Mouse (Mus musculus) bone marrow macrophage, adult 2 months (primary cell): ENCODE measurements around the gene Zfp599. TPM values are rescaled to one million over a fixed set of nuclear protein-coding genes. Genes with fewer than 3 reads are reported as not detected.

Experiments
- H3K27ac ChIP-seq: 2 replicates; pipeline ENCODE4 v1.5.1; 2012; ENCODE audit warnings: low read depth, low read length; ENCODE audit not compliant: insufficient read depth
- H3K4me1 ChIP-seq: 2 replicates; pipeline ENCODE4 v1.6.1; 2012; ENCODE audit warnings: low read length; ENCODE audit not compliant: control insufficient read depth, insufficient read depth
- H3K4me3 ChIP-seq: 2 replicates; pipeline ENCODE4 v1.5.1; 2012; ENCODE audit warnings: mild to moderate bottlenecking, low read length, moderate library complexity; ENCODE audit not compliant: insufficient read depth
- CTCF ChIP-seq: IDR thresholded peaks from 2 replicates; pipeline ENCODE4 v1.5.1; 2012; ENCODE audit warnings: low read depth, mild to moderate bottlenecking, low read length, moderate library complexity
- POLR2A ChIP-seq: IDR thresholded peaks from 2 replicates; pipeline ENCODE4 v1.6.1; 2012; ENCODE audit warnings: mild to moderate bottlenecking, low read depth, low read length, borderline replicate concordance
- polyA plus RNA-seq: library from polyadenylated mRNA; stranded (reverse); fragments of >200 nt; gene quantifications from 2 replicates; pipeline ENCODE4 v1.2.4, GENCODE M21; 2012; ENCODE audit not compliant: missing spikeins, insufficient read depth, insufficient read length

Zfp599 gene
- polyA plus RNA-seq, 1 experiment: 0.31 TPM

DNA sequence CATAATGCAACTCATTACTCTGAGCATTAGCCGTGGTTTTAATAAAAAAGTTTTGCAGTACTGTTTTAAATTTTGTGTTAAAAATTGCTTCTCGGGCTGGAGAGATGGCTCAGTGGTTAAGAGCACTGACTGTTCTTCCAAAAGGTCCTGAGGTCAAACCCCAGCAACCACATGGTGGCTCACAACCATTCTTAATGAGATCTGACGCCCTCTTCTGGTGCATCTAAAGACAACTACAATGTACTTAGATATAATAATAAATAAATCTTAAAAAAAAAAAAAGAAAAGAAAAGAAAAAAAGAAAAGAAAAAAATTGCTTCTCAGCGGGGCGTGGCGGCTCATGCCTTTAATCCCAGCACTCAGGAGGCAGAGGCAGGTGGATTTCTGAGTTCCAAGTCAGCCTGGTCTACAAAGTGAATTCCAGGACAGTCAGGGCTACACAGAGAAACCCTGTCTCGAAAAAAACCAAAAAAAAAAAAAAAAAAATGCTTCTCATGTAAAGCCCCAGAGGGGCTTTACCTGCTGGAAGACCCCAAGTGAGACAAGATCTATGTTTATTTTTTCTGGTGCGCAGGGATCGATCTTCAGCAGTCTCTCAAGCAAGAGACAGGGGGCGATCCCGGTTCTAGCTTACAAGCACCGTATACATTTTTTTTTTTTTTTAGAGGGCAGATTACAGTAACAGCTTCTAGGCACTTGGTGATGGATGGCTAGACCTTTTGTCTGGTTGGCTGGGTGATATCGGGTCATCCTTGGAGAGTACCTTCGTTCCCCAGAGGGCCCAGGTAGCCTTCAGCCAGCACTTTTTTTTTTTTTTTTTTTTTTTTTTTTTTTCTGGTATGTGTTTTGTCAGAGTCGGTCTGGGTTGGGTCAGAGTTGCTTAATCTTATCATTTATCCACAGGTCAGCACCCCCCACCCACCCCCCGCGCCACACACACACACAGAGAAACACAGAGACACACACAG, 34.9 kb downstream of the Zfp599 start:
- peak overlapping the region; percentile 75 for H3K4me3 ChIP-seq
- TF ChIP-seq CTCF: no peak
- TF ChIP-seq POLR2A: no peak
- H3K27ac ChIP-seq: peak overlapping the region; percentile 60
- peaks cover 5% of the 10 kb centered on the region; the same call in 1 of the 2 replicates for H3K4me1 ChIP-seq

DNA sequence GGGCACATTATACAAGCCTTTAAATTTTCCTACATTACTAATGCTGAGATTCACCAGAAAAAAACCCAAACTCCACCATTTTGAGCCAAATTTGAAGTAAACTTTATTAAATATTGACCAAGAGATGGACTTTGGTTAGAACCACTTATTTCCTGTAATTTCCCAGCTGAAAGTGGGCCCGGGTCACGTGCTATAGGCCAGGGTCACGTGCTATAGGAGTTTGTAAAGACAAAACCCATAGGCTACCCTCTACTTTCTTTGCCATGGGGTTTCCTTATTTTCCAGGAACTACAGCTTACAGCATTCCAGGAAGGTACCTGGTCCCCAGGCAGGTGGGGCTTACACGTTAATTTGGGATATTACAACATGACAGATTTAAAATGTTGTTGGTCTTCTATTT, 35.6 kb downstream of the Zfp599 start:
- H3K4me3 ChIP-seq: no peak overlapping the region
- H3K4me1 ChIP-seq: peaks cover 5% of the 10 kb centered on the region; the same call in 1 of the 2 replicates
- no peak overlapping the region for H3K27ac ChIP-seq
- TF ChIP-seq POLR2A (no peak), CTCF (no peak)

DNA sequence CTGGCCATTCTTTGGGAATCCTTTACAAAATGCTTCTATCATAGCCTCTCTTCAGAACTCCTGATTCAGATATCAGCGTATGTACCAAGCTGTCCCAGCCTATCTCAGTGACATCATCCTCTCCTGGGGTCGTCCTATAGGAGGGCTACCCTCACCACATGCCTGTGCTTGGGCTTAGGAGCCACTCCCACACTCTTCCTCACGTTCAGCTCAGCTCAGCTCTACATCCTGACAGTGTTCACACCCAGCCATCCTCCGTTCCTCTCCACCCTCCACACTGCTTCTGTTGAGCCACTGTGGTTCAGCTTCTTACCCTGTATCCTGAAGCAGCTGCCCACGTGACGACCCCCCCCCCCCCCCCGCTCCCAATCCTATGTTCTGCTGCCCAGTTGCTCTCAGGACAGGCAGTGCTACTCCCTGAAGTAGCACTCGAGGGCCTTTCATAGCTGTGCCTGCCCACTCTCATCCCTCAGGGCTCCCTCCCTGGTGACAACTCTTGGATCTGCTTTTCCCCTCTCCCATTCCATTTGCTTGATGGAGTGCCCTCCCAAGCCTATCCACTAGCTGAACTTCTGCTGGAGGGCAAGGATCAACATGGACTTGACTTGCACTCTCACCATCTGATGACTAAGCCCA, 41.7 kb downstream of the Zfp599 start:
- TF ChIP-seq POLR2A: no peak
- no peak for TF ChIP-seq CTCF
- H3K4me1 ChIP-seq: no peaks in the 10 kb centered on the region
- no peak overlapping the region for H3K27ac ChIP-seq
- no peak overlapping the region for H3K4me3 ChIP-seq

DNA sequence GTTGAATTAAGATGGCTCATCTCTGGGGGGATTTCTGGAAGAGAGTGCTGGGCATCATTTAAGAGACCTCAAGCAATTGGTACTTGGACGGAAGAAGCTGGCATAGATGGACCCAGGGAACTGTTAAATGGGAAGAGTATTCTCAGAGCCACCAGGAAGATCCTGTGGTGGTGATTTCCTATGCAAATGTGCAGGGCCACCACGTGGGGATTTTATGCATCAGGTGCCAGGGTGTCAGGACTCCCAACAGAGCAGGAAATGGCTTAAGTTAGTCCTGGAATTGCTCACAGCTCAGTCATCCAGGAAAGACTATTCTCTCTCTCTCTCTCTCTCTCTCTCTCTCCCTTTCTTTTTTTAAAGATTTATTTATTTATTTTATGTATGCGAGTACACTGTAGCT, 43.0 kb downstream of the Zfp599 start:
- Histone ChIP-seq H3K27ac (no peak overlapping the region), H3K4me3 (no peak overlapping the region), H3K4me1 (no peaks in the 10 kb centered on the region)
- TF ChIP-seq POLR2A: no peak

DNA sequence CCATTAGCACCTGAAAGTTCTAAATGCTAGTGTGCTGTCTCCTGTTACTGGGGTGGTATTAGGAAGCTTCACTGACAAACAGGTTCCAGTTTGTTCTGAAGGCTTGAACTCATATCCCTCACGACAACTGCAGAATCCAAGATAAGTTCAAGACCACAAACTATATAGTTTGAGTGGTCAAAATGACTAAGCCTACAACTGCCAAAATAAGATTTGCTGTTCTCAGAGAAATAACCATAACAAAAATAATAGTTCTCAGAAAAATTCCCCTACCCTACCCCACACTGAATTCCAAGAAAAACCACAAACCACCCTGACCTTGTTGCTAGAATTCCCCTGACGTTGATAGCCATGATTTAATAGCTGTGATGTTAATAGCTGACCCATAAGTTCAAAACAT, 45.1 kb downstream of the Zfp599 start:
- TF ChIP-seq POLR2A (no peak), CTCF (no peak)
- Histone ChIP-seq H3K27ac (no peak overlapping the region), H3K4me3 (no peak overlapping the region), H3K4me1 (no peaks in the 10 kb centered on the region)

GRCm38 (mm10) chr9:22213785-22214194, 45.9 kb downstream of the Zfp599 start:
- no peak overlapping the region for H3K4me3 ChIP-seq

More at GRCm38 (mm10) chr9:22213785-22214194, 45.9 kb downstream of the Zfp599 start:
- Histone ChIP-seq H3K27ac (no peak overlapping the region), H3K4me1 (no peaks in the 10 kb centered on the region)
- no peak for TF ChIP-seq CTCF
- no peak for TF ChIP-seq POLR2A

Other genes starting within 250 kb of the Zfp599 start
- gene Elavl3, start 207.9 kb downstream of the Zfp599 start, polyA plus RNA-seq: 0.19 TPM in 1 of 2 replicates, not detected in the other
- gene Gm49318, start 188.6 kb downstream of the Zfp599 start, polyA plus RNA-seq: not detected in 2 replicates
- gene Zfp653, start 188.5 kb downstream of the Zfp599 start, polyA plus RNA-seq: 9.5 and 10.3 TPM in 2 replicates
- gene Ecsit, start 174.5 kb downstream of the Zfp599 start, polyA plus RNA-seq: 5.7 and 7.0 TPM in 2 replicates
- gene Cnn1, start 160.7 kb downstream of the Zfp599 start, polyA plus RNA-seq: 1.6 and 1.9 TPM in 2 replicates
- gene Elof1, start 142.7 kb downstream of the Zfp599 start, polyA plus RNA-seq: 56.4 and 62.3 TPM in 2 replicates
- gene Acp5, start 124.2 kb downstream of the Zfp599 start, polyA plus RNA-seq: 9.9 and 12.3 TPM in 2 replicates
- gene Pigyl, start 103.0 kb downstream of the Zfp599 start, polyA plus RNA-seq: 19.5 and 22.5 TPM in 2 replicates
- not detected in 2 replicates for gene Zfp872, start 71.8 kb downstream of the Zfp599 start, polyA plus RNA-seq
- gene Zfp809, start 34.2 kb downstream of the Zfp599 start, polyA plus RNA-seq: 19.4 and 26.0 TPM in 2 replicates
- 10.7 TPM in 2 replicates for gene Zfp810, start 47.8 kb upstream of the Zfp599 start, polyA plus RNA-seq
- gene Anln, start 129.3 kb upstream of the Zfp599 start, polyA plus RNA-seq: 34.5 and 34.8 TPM in 2 replicates
- 0.13 TPM in 1 of 2 replicates, not detected in the other for gene 9530077C05Rik, start 151.6 kb upstream of the Zfp599 start, polyA plus RNA-seq
- gene Gm17545, start 194.4 kb upstream of the Zfp599 start, polyA plus RNA-seq: not detected in 2 replicates
- gene Rp9, start 209.8 kb upstream of the Zfp599 start, polyA plus RNA-seq: 65.4 and 89.1 TPM in 2 replicates
- 13.4 and 14.5 TPM in 2 replicates for gene Bbs9, start 215.8 kb upstream of the Zfp599 start, polyA plus RNA-seq